Mouse (Mus musculus) bone marrow, adult 2 months (tissue): ENCODE data around the gene Cela3b. TPM values are rescaled to one million over a fixed set of nuclear protein-coding genes. Genes with fewer than 3 reads are reported as not detected.
"Not testable (repeated sequence)": the region's sequence is repeated elsewhere in the genome, so short reads cannot be mapped to it uniquely, and the experiment has no call there.

ENCODE experiments used
- H3K27ac ChIP-seq: fragments of 200-500 bp; 2 replicates; pipeline ENCODE4 v1.5.1; 2012; ENCODE audit warnings: low read depth, mild to moderate bottlenecking, control low read depth, inconsistent platforms, low read length; ENCODE audit not compliant: control insufficient read depth, poor library complexity, insufficient read depth
- H3K4me1 ChIP-seq: fragments of 200-500 bp; 2 replicates; pipeline ENCODE4 v1.6.1; 2011; ENCODE audit warnings: low read length; ENCODE audit not compliant: control insufficient read depth, insufficient read depth
- H3K4me3 ChIP-seq: fragments of 200-500 bp; replicated peaks from 2 replicates; pipeline ENCODE3; 2011; ENCODE audit warnings: mild to moderate bottlenecking, low read depth, low read length, control low read depth; ENCODE audit not compliant: control insufficient read depth
- CTCF ChIP-seq: fragments of 200-500 bp; IDR thresholded peaks from 2 replicates; pipeline ENCODE4 v1.5.1; 2011; ENCODE audit warnings: low read length, control low read depth; ENCODE audit not compliant: control insufficient read depth, insufficient read depth
- POLR2A ChIP-seq: fragments of 200-500 bp; IDR thresholded peaks from 2 replicates; pipeline ENCODE4 v1.6.1; 2011; ENCODE audit warnings: low read depth, mild to moderate bottlenecking, control low read depth, low read length, borderline replicate concordance; ENCODE audit not compliant: control insufficient read depth
- WGBS: fragments of 180-500 bp; shearing (Covaris S2); methylation state at CpG from one replicate; pipeline ENCODE4 v1.1.7; 2018; 5-methylcytosine and 5-hydroxymethylcytosine counted together
- polyA plus RNA-seq: library from polyadenylated mRNA; stranded (reverse); fragments of >200 nt; gene quantifications from 2 replicates; pipeline ENCODE4 v1.2.4, GENCODE M21; 2011; ENCODE audit warnings: low replicate concordance; ENCODE audit not compliant: missing spikeins, insufficient read depth, insufficient read length

Cela3b gene
- polyA plus RNA-seq, 1 experiment: not detected

DNA sequence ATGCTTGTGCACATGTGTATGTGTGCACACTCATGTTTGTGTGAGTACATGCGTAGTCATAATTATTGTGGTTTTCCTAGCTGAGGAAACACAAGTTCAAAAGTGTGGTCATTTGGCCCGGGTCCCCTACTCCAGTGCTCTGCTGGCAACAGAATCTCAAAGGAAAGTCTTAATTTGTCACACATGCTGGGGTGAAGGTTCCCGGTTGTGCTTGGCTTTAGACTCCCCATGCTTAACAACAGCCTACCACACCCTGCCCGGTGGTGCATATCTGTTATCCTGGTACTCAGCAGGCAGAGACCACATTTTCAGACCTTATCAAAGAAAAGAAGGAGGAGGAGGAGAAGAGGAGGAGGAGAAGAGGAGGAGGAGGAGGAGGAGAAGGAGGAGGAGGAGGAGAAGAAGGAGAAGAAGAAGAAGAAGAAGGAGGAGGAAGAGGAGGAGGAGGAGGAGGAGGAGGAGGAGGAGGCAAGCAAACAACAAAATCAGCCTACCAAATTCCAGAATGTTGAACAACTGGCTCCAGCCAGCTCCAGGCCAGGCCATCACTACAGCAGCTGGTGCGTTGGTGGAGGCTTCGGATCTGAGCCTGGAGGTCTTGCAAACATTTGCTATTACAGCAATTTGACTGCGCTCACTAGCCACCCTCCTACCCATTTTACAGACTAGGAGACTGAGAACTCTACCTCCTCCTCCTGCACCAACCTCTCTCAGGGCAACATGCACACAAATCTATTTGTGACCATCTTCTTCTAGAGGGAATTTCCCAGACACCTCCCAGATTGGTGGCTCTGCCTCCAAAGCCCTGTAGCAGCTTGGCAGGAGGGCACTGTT, 17.2 kb upstream of the Cela3b start:
- TF ChIP-seq POLR2A (no peak), CTCF (no peak)
- 42% methylated on average over 7 of the region's 7 CpGs for WGBS
- H3K4me3 ChIP-seq: no peak overlapping the region
- H3K27ac ChIP-seq: no peak overlapping the region
- H3K4me1 ChIP-seq: no peaks in the 10 kb centered on the region; the same call in 1 of the 2 replicates

GRCm38 (mm10) chr4:137445881-137446280, 15.5 kb upstream of the Cela3b start:
- 79% methylated on average over 4 of the region's 4 CpGs for WGBS
- no peak overlapping the region for H3K4me3 ChIP-seq
- TF ChIP-seq POLR2A (no peak), CTCF (no peak)
- H3K27ac ChIP-seq: no peak overlapping the region
- H3K4me1 ChIP-seq: no peaks in the 10 kb centered on the region; the same call in 1 of the 2 replicates

GRCm38 (mm10) chr4:137443625-137444024, 13.3 kb upstream of the Cela3b start:
- Histone ChIP-seq H3K27ac (no peak overlapping the region), H3K4me3 (no peak overlapping the region), H3K4me1 (no peaks in the 10 kb centered on the region; the same call in 1 of the 2 replicates)
- WGBS: 42% methylated on average over 5 of the region's 5 CpGs
- TF ChIP-seq CTCF (peak; percentile 75), POLR2A (no peak)

DNA sequence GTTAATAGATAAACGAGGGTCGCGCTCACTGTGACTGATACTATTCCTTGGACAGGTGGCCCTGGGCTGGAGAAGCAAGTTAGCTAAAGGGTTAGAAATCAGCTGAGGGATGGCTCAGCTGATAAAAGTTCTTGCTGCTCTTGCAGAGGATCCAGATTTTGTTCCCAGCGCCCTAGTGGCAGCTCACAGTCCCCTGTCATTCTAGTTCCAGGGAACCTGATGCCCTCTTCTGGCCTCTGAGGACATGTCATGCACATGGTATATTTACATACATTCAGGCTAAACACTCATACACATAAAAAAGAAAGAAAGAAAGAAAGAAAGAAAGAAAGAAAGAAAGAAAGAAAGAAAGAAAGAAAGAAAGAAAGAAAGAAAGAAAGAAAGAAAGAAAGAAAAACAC, 11.0 kb upstream of the Cela3b start:
- Histone ChIP-seq H3K27ac (no peak overlapping the region), H3K4me3 (no peak overlapping the region), H3K4me1 (no peaks in the 10 kb centered on the region; the same call in 1 of the 2 replicates)
- TF ChIP-seq POLR2A (no peak), CTCF (no peak)
- WGBS: 94% methylated on average over 4 of the region's 4 CpGs

GRCm38 (mm10) chr4:137438842-137439241, 8.5 kb upstream of the Cela3b start:
- H3K4me3 ChIP-seq: no peak overlapping the region
- TF ChIP-seq CTCF: no peak
- no peak for TF ChIP-seq POLR2A
- 0 out of 2 replicates have a peak overlapping the region, but pooled peaks have one; percentile 51 for H3K27ac ChIP-seq
- H3K4me1 ChIP-seq: no peaks in the 10 kb centered on the region; the same call in 1 of the 2 replicates
- 56% methylated on average over 8 of the region's 8 CpGs for WGBS

DNA sequence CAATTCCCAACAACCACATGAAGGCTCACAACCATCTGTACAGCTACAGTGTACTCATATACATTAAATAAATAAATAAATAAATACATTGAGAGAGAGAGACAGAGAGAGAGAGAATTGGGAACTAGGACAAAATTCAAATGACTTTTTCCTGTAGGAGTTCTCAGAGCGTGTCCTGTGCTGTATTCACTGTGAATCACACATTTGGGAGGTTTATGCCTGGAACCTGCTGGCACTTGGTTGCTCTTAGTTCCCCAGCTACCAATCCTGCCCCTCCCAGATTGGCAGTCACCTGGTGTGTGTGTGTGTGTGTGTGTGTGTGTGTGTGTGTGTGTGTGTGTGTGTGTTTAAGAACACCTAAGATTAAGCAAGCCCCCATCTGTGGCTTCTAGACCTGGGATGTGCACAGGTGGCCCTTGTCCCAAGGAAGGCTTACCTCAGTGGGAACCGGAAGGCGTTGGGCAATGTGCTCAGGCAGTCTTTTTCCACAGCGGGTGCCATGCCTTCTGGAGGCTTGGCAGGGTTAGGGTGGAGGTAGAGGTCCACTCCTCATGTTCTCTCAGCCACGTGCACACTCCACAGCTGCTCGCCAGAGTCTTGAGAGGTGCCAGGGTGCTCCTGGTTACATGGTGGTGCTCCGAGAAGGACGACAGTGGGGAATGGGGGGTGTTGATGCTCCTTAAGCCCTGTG, 6.8 kb upstream of the Cela3b start:
- no peak overlapping the region for H3K4me3 ChIP-seq
- H3K4me1 ChIP-seq: no peaks in the 10 kb centered on the region; the same call in 1 of the 2 replicates
- WGBS: 86% methylated on average over 8 of the region's 8 CpGs
- H3K27ac ChIP-seq: no peak overlapping the region
- TF ChIP-seq POLR2A (no peak), CTCF (no peak)

- 64% methylated on average over 10 of the region's 10 CpGs for WGBS
- H3K4me3 ChIP-seq, H3K27ac ChIP-seq, H3K4me1 ChIP-seq: not testable (repeated sequence)
Measured at GRCm38 (mm10) chr4:137432700-137433550, 2.6 kb upstream of the Cela3b start.
